Mouse (Mus musculus) gonadal fat pad, adult 2 months (tissue): ENCODE measurements around the gene Kcna7. TPM values are rescaled to one million over a fixed set of nuclear protein-coding genes. Genes with fewer than 3 reads are reported as not detected.
A peak's percentile ranks its signal among the peaks of the same experiment; 100 is the strongest.
"Not testable (repeated sequence)": the region's sequence is repeated elsewhere in the genome, so short reads cannot be mapped to it uniquely, and the experiment has no call there.

Experiments
- DNase-seq: peaks from one replicate; pipeline ENCODE4 v3.0.0-alpha.2; 2012; ENCODE audit warnings: low read depth
- polyA plus RNA-seq: library from polyadenylated mRNA; depleted of rRNA; stranded (reverse); fragments of >200 nt; gene quantifications from 2 replicates; pipeline ENCODE4 v1.2.3, GENCODE M21; 2012; rRNA removed

The Kcna7 gene
- 0.27 and 0.28 TPM in 2 replicates for polyA plus RNA-seq

- DNase-seq, result no peak
Measured at GRCm38 (mm10) chr7:45405091-45406075, at the start of gene Kcna7. Kcna7 (plus strand) TSS chr7:45405653.

- no peak for DNase-seq
Measured at GRCm38 (mm10) chr7:45356087-45356486, 49.4 kb upstream of the Kcna7 start.

- DNase-seq, result not testable (repeated sequence)
Measured at GRCm38 (mm10) chr7:45359081-45359480, 46.4 kb upstream of the Kcna7 start.

- DNase-seq, result no peak
Measured at GRCm38 (mm10) chr7:45360404-45361125, 44.9 kb upstream of the Kcna7 start.

GRCm38 (mm10) chr7:45361243-45361804, 44.1 kb upstream of the Kcna7 start:
- no peak for DNase-seq

GRCm38 (mm10) chr7:45362801-45363200, 42.7 kb upstream of the Kcna7 start:
- DNase-seq, result no peak

GRCm38 (mm10) chr7:45363983-45364382, 41.5 kb upstream of the Kcna7 start:
- DNase-seq, result no peak

GRCm38 (mm10) chr7:45365742-45366651, 39.5 kb upstream of the Kcna7 start:
- no peak for DNase-seq

- no peak for DNase-seq
Measured at GRCm38 (mm10) chr7:45366652-45367019, 38.8 kb upstream of the Kcna7 start, which contains the start of gene Ppfia3. Ppfia3 (minus strand) TSS chr7:45367019.

- DNase-seq, result peak; percentile 38
Measured at GRCm38 (mm10) chr7:45367020-45367880, 38.2 kb upstream of the Kcna7 start.

GRCm38 (mm10) chr7:45368178-45368577, 37.3 kb upstream of the Kcna7 start:
- no peak for DNase-seq

- no peak for DNase-seq
Measured at GRCm38 (mm10) chr7:45369022-45369745, 36.3 kb upstream of the Kcna7 start.

GRCm38 (mm10) chr7:45369836-45370474, 35.5 kb upstream of the Kcna7 start:
- no peak for DNase-seq

- peak; percentile 34 for DNase-seq
Measured at GRCm38 (mm10) chr7:45370475-45371311, 34.8 kb upstream of the Kcna7 start, which contains the start of gene Lin7b. Lin7b (minus strand) TSS chr7:45370583.

- DNase-seq, result no peak
Measured at GRCm38 (mm10) chr7:45372371-45372770, 33.1 kb upstream of the Kcna7 start.

- no peak for DNase-seq
Measured at GRCm38 (mm10) chr7:45374620-45375019, 30.8 kb upstream of the Kcna7 start.

- no peak for DNase-seq
Measured at GRCm38 (mm10) chr7:45376057-45376456, 29.4 kb upstream of the Kcna7 start.

GRCm38 (mm10) chr7:45386077-45386476, 19.4 kb upstream of the Kcna7 start:
- no peak for DNase-seq
